Mouse (Mus musculus) E14TG2a.4 (cell line): Measurements from ENCODE around the gene Lhpp.

Source experiments
- CTCF ChIP-seq: conservative IDR thresholded peaks from 2 replicates; pipeline ENCODE4 v1.5.1; 2014; ENCODE audit warnings: low read length
- NANOG ChIP-seq: IDR thresholded peaks from 2 replicates; pipeline ENCODE4 v1.6.1; 2014; ENCODE audit warnings: borderline replicate concordance, low read length, mixed read lengths

- no peak for TF ChIP-seq CTCF
- TF ChIP-seq NANOG: no peak
These were observed 128.4 kb downstream of the Lhpp start for GRCm38 (mm10) chr7:132738844-132739243.
